Mouse (Mus musculus) kidney, postnatal 14 days (tissue): ENCODE results near the gene Rtp4.
A peak's percentile ranks its signal among the peaks of the same experiment; 100 is the strongest.

Source experiments
- DNase-seq: peaks from one replicate; pipeline ENCODE4 v3.0.0; 2022; ENCODE audit warnings: mixed read lengths

The Rtp4 gene

DNA sequence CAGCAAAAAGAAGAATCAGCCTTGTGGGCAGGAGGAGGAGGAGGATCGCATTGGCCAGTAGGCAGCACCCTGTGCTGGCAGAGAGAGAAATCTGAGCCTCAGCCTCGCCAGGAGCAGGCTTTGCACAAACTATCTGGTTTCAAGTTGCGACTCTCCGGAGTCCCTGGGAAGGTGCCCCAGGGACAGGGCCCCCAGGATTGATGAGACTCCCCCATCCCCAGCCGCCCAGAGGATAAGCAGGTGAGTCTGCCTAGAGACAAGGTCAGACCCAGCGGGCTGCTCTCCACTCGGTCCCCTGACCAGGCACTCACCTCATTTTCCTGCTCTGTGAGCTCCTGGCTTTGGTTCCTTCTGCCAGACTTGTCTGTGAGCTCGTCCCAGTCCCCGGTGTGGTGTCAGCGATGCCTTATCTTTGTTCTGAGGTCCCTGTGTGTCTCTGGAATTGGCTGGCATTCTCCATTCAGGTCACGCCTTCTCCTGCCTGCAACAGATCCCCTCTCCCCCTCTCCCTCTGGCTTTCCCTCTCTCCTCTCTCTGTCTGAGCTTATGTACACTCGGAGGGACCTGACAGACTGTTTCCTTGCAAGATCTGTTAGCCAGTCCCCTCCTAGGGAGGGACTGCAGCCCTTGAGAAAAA, at the start of gene Rtp4, which contains the start of gene Masp1:
Gene Rtp4 (plus strand): TSS at position 57 of the 637 bp plus-strand sequence.
Gene Masp1 (minus strand): TSS at position 581 of the 637 bp plus-strand sequence.
- peak; percentile 17 for DNase-seq

DNA sequence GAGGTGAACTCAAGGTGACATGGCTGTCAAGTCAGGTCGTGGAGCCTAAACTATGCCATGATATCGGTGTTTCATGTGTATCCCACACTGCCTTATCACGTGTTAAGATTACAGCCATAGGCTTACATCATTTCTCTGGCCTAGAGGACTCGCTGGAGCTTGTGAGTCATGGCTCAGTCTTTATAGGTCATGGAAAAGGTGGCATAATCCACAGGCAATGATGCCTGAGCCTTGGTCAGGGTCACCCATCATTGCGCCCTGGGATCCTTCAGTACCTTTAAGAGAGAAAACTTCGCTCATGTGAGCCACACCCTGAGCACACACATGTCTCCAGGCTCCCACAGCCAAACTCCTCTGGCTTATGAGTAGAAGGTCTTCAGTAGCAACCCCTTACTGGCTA, 48.5 kb upstream of the Rtp4 start:
- DNase-seq = no peak

DNA sequence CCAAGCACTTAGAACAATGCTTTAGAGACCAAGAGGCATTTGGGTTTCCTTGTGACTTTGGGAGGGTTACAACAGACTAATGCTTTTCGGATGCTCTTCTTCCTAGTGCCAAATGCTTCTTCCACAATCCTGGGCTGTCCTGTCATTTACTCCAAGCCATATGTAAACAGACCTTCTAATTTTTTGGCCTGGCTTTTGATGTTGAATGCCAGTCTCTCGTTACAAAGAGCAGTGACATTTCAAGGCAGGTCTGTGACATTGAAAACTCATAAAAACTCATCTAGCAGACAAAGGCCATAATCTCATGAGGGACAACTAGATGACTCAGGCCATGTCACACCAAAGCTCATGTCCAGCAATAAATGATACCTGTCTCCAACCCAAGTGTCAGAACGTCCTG, 48.0 kb upstream of the Rtp4 start:
- no peak for DNase-seq

DNA sequence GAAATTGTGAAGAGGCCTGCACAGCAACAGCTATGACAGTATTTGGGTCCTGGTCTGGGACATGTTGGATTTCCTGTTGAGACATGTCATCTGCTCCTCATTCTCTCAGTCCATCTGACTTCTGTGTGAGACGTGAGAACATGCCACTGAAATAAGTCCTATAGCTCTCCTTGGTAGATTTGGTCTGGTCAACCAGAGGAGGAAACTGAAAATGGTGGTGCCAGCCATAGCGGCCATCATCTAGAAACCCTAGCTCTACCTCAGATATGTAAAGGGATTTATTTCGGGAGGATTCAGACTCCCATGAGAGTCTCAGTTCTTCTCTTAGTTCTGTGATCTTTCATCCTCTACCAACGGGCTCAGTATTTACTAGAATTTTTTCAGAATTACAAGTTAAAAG, 44.4 kb upstream of the Rtp4 start:
- no peak for DNase-seq

DNA sequence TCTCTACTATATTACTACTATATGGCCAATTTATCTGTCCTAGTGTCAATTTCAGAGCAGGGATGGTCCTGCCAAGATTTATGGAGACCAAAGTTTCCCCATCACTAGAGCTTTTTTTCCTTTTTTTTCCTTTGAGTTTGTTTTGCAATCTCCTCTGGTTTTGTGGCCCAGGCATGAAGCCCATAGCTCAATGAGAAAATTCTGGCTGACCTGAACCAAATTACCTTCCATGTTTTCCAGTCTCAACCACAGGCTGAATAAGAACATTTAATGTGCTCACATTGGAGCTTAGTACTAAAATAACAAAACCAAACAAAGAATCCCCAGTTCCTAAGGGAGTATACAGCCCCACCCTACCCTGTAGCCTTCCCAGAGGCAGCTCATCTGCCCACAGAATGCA, 43.5 kb upstream of the Rtp4 start:
- DNase-seq = no peak

DNA sequence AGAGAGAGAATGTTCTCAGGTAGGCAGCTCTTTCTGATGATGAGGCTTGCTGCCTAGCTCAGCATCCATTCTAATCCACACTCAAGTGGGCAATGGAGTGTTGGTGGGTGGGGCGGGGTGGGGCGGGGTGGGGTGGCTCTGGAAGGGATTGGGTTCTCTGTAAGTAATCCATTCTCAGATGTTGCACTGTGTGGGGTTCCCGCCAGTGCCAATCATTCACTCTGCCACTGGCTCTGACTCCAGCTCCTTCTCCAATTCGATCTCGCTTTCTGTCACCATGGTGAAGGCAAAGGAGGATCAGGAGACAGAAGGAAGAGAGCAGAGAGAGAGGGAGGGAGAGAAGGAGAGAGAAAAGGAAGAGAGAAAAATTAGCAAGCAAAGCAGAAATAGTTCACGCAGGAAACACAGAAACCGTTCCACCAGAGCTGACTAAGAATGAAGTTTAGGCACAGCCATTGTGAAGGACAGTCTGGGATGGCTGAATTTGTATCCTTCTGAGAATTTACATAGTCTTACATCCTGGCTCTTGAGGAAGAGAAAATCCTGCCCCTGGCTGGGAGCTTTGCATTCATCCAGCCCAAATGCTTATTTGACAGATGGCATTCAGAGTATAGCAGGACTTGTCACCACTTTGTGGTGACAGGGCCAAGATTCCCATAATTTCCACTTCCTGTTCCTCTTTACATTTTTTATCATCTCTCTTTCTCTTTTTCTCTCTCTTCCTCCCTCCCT, 40.1 kb upstream of the Rtp4 start:
- no peak for DNase-seq

DNA sequence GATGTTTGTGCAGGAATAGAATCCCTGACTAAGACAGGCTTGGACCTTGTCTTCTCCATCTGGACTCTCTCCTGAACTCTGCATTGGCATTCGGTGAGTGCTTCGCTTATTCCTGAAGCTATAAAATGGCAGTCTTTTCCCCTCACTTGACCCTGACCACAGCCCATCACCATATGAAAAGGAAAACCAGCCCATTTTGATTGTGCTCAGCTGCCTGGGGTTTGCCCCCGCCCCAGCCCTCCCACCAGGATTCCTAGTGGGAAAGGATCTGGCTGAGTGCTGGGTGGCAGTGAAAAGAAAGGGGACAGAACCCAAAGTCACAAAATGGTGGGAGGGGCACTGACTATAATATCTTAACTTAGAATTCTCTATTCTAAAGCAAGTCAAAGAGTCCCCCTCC, 37.9 kb upstream of the Rtp4 start:
- no peak for DNase-seq

DNA sequence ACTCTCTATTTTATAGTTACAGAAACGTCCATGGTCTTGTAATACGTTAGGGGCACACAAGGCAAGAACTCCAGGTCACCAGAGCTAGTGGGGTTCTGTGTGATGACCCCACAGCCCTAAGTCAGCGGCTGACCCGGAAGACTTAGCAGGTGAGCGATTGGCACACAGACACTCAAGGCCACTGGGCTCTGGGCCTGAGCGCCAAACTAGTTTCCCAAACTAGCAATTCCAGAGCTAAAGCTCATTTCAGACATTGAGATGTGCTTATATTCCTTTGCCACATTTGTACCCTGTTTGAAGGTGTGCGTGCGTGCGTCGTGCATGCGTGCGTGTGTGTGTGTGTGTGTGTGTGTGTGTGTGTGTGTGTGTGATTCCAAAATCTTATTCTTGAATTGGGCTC, 37.2 kb upstream of the Rtp4 start:
- DNase-seq = no peak

DNA sequence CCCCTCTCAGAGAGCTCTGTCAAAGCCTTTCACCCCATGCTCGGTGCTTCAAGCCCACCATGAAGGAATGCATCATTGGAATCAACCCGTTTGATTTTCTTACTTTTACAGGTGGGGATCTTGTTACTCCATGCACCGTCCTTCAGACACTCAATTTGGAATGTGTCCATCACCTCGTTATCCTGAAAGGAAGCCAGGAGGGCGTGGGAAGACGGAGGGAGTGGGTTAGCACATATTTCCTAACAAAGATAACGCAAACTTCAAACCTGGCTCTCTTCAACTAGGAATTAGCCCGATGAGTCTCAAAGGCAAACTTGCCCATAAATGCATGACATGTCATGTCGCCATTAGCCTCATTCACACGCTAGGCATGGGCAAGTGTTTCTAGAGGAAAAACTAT, 36.8 kb upstream of the Rtp4 start:
- no peak for DNase-seq

DNA sequence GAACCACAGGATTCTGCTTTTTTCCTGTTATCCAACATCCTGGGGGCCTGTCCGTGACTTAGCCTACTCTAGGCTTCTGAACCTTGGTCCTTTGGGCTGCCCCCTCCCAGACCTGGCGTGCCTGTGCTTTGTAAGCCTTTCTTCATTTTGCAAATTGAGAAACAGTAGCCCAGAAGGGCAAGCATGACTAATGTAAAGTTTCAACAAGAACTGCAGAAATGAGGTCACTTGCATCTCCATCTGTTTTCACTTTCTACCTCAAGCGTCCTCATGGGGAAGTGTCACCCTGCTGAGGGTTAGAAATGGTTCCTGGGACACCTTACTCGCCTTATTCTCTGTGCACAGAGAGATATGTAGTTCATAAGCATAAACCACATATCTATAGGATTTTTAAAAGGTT, 27.3 kb upstream of the Rtp4 start:
- no peak for DNase-seq

DNA sequence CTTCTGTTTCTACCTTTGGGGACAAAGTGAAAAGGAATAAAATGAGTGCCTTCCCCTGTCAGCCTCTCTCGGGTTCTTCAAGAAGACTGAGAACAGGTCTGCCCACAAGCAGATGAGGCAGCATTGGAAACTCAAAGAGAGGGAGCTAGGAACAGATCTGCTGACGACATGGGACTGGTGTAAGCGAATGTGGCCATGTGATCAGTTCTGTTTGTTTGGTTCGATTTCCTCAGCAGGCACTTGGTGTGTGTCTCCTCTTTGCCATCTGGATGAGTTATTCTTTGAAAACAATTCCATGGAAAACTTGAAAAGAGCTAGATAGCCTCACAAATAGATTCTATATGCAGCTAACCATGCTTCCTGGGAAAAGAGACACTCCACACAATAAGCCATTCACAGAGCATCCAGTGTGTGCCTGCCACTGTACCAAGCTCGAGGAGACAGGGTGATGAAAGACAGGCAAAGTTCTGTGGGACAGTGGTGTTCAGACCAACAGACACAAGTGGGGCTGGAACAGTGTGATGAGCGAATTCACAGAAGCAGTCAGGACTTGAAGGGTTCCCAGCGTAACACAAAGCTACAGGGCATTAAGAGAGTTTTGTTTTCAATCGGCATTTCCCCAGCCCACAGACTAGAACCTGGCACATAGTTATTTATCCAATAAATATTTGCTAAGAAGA, 23.7 kb upstream of the Rtp4 start:
- DNase-seq = no peak

DNA sequence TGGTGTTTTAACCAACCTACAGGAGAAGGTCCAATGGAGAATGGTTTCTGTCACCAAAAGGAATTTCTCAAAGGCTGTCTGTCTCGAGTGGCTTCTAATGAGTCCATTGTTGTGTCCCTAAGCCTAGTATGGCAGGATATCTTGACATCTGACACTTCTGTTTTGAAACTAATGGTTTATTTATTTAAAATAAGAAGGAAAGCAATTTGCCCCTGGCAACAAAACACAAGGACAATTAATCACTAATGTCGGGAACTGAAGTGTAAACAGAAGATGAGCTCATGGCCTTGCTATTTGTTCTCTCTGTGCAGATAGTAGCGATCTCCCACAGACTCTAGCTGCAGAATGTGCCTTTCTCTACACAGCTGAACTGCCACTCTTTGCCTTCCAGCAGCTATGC, 22.7 kb upstream of the Rtp4 start:
- peak; percentile 41 for DNase-seq

DNA sequence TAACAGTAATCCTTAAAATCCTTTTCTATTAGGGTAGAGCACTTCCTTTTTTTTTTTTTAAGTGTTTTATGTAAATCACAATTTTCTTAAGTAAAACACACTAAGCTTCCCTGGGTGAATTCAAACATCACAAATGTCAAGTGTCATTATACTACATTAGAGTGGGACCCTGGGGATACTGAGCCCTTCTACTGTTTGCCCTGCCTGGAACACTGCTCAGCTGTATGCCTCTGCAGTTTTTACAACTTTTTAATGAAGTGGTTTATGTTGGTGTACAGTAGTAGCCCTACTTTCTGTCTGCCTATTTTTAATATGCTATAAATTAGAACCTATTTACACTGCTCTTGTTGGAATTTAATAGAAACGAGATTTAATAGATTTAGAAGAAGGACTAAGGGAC, 22.2 kb upstream of the Rtp4 start:
- DNase-seq = no peak

DNA sequence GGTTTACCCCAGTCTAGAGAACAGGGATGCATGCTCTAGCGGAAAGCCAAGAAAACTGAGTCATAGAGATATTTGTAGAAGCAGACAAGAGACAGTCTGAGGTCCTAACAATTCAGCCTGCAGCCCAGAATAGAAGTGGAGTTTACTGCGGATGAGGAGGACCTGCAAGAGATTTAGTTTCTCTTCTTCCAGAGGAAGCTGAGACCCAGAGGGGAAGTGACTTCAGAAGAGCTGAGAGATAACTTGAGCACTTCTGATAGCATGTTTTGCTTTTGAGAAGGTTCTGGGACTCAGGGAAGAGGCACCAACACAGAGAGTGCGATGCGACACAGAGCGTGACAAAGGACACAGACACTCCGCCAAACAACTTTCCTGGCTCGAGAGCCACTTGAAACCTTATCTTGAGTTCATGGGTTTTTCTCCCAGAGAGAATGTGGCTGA, 21.4 kb upstream of the Rtp4 start:
- no peak for DNase-seq

DNA sequence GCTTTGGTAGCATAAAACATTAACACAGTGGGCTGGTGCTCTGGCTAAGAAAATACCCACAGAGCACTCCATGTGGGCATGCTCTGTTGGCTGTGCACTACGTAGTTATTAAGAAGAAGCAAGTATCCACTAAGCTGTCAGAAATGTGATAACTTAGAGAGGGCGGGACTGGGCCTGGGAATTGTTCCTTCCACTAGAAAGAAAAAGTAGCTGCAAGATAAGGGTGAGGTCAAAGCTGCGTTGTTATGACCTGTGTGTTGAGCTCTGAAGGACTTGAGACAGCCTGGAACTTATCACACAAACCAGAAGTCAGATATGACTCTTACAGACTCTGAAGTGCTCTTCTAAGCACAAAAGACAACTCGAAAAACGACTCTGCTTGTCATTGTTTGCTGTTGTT, 19.5 kb upstream of the Rtp4 start:
- no peak for DNase-seq

DNA sequence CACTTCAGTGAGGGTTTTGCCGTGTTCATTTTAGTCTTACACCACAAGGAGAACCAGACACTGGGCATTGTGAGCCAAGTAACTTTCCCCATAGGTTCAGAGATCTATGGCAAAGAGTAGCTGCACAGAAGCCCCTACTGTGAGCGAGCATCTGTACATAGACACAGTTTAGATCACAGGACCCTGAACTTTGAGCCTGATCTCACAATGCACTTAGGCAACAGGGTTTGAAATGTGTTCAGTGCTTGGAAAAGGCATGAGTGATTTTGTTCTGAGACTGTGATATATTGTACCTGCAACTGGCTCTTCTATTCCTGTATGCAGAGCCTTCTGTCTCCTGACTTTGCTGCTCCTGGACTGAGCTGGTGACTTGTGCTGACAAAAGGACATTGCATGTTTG, 18.8 kb upstream of the Rtp4 start:
- DNase-seq = no peak

DNA sequence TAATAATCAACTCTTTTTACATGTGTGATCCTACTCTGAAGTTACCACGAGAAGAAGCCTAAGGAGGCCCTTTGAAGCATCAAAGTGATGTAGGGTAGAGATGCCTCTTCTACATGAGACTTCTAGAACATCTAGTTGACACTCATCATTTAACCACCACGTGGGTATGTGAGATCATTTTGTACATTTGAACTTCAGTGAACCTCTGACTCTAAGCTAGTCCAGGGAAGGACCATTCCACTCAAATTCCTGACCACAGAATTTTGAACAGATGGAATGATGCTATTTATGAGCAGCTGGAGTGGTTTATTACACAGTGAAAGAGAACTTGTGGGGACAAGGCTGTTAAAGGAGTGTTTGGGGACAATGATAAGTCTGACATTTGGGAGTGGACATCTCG, 17.6 kb upstream of the Rtp4 start:
- DNase-seq = no peak

DNA sequence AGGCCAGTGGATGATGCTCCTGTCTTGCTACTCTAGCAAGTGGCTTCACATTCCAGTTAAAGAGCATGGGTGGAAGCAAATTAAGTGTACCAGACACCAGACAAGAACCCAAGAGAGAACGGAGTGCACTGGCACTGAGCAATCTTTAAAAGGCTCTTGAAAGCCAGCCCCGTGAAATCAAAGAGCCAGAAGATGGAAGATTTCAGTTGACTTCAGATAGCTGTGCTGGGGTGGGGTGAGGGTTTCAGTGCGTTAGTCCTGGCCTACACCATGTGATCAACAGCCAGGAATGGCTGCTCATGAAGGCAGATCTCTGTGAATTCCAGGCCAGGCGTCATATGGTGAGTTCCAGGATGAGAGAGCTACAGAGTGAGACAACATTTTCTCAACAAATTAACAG, 16.7 kb upstream of the Rtp4 start:
- DNase-seq = no peak

DNA sequence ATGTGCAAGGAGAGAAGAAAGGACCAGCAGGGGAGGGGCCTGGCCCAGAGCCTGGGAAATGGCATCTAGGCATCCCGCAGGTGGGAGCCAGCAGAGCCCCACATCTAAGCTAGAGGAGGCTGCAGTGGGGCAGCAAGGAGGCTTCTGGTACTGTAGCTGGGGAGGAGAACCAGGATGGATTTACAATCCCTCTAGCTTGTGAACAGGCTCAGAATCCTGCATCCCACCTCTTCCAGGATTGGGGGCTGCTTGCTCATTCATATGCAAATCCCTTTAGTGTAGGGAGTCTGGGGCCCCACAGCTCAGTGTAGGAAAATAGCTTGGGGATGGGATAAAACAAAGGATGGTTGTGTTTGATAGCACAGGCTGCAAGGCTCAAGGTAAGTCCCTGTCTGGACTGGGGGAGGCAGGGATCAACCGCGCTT, 15.8 kb upstream of the Rtp4 start:
- DNase-seq = no peak

DNA sequence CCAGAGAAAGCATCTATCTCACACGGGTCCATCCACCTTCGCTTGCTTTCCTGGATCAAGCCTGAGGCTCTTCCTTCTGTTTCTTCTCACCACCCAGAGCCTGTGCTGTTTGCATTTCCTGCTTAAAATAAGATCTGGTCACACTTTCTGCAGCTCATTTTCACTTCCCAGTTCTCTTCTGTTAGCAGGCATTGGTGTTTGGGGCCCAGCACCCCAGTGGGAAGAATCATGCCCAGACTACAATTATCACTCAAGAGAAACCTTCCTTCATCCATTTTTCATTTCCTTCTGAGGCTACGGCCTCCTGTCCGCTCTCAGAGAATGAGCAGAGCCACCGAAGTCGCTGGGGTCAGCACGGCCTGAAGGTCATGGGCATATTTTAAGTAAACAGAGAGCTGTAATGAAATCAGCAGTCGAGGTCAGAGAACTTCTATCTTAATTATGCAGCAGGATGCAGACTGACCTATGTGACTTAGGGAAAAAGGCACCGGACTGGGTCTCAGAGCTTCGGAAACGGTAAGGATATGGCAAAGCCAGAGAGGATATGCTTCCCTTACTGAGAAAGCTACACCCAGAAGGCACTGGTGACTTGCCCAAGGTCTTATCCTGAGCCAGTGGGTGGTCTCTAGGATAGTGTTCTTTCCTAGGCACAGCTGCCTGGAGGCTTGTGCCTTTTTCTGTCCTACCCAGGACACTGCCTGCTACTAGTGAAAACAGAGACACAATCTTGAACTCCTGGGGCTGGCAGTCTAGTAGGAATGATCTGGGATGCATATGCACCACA, 14.0 kb upstream of the Rtp4 start:
- DNase-seq = peak; percentile 23

DNA sequence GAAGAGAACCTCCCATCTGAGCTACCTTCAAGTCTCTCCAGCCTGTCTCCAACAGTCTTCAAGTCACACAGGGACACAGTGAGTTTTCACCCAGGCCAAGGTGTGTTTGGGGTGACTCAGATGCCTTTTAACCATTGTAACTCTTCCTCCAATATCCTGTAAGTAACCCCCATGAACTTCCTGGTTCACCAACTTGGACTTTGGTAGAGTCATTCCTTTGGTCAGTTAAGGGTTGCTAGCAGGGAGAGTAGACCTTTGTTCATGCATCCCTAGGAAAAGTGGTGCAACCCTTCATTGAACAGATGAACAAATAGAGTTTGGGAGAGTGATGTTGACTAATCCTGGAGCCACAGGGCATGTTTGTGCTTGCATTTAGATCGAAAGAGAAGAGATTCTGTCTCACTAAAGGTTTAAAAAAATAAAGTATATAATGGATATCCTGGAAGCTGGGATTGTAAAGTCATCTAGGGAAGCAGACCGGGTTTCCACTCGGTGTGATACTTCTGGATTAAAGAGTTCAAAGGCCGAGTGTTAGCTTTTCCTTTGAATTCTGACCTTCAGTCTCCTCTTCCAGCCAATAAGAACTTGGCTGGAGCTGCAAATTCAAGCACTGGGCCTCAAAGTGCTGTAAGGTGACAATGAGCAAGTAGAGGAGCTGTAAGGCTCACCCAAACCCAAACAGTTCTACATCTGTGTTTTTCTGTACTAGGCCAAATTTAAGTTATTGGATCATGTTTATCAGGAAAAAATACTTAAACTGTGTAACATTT, 8.7 kb upstream of the Rtp4 start:
- DNase-seq = no peak

DNA sequence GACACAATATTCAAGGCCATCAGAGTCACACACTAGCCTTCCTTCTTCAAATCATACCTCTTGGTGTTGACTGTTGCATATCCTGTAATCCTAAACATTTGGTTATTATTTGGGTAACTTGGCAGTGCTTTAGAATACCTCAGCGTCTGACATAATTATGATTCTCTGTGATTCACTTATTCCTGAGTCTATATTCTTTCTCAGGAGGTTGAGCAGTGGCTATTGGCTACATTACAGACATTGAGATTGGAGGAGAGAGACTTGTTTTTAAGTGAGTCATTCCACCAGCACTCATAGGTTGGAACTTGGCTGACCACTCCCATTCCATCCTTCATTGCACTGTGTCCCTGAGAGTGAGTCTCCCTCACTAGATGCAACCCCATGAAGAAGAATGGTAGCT, 6.7 kb upstream of the Rtp4 start:
- no peak for DNase-seq

DNA sequence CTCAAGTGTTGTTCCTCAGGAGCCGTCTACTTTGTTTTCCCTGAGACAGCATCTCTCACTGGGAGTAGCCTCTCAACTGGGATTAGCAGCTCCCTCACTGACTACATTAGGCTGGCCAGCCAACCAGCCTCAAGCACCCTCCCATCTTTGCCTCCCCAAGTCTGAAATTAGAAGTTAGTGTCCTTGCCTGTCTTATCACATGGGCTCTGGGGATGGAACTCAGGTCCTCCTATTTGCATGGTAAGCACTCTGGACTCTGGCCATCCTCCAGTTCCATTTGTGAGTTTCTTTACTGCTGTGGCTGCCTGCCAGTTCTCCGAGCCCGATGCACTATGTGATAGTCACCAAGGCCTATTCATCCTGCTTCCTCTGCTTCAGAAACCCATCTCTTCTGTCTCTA, 4.3 kb upstream of the Rtp4 start:
- DNase-seq = peak; percentile 87
